Mouse (Mus musculus) kidney, embryonic 16.5 days (tissue): ENCODE data around the gene Isg20l2. TPM values are rescaled to one million over a fixed set of nuclear protein-coding genes. Genes with fewer than 3 reads are reported as not detected.

Experiments
- ATAC-seq: fragments of 200-750 bp; cut with Nextera tagmentation; 2 replicates; pipeline ENCODE4 v1.8.0; 2017; ENCODE audit warnings: moderate TSS enrichment; ENCODE audit not compliant: low FRiP score, low TSS enrichment
- H3K27ac ChIP-seq: fragments of 300-500 bp; sonication (generic); 2 replicates; pipeline ENCODE4 v1.5.1; 2014; ENCODE audit warnings: low read length
- H3K27me3 ChIP-seq: fragments of 300-500 bp; sonication (generic); 2 replicates; pipeline ENCODE4 v1.6.1; 2014; ENCODE audit warnings: low read length, control low read depth, mixed read lengths; ENCODE audit not compliant: insufficient read depth
- H3K36me3 ChIP-seq: fragments of 300-500 bp; sonication (generic); 2 replicates; pipeline ENCODE4 v1.6.1; 2014; ENCODE audit warnings: low read length, control low read depth, mixed read lengths; ENCODE audit not compliant: insufficient read depth
- H3K4me1 ChIP-seq: fragments of 300-500 bp; sonication (generic); 2 replicates; pipeline ENCODE4 v1.6.1; 2014; ENCODE audit warnings: low read length, control low read depth, mixed read lengths; ENCODE audit not compliant: insufficient read depth
- H3K4me2 ChIP-seq: fragments of 300-500 bp; sonication (generic); replicated peaks from 2 replicates; pipeline ENCODE4 v1.6.1; 2014; ENCODE audit warnings: low read depth, low read length
- H3K4me3 ChIP-seq: fragments of 300-500 bp; sonication (generic); 2 replicates; pipeline ENCODE4 v1.5.1; 2014; ENCODE audit warnings: mild to moderate bottlenecking, low read length
- H3K9ac ChIP-seq: fragments of 300-500 bp; sonication (generic); replicated peaks from 2 replicates; pipeline ENCODE4 v1.6.1; 2014; ENCODE audit warnings: low read length
- H3K9me3 ChIP-seq: fragments of 300-500 bp; sonication (generic); 2 replicates; pipeline ENCODE4 v1.6.1; 2016; ENCODE audit warnings: low read length, control low read depth
- WGBS: fragments of 180-500 bp; shearing (Covaris S2); extraction: QIAGEN DNeasy Blood & Tissue Kit; methylation state at CpG from one replicate; pipeline ENCODE4 v1.1.7; 2014; 5-methylcytosine and 5-hydroxymethylcytosine counted together
- polyA plus RNA-seq: library from polyadenylated mRNA; unstranded; fragments of >200 nt; fragmentation: Nextera tagmentation; extraction: Ambion mirVana; gene quantifications from 2 replicates; pipeline ENCODE4 v1.2.1, GENCODE M21; 2015

Isg20l2 gene
- polyA plus RNA-seq, 1 experiment from 2014 or later: 60.2 TPM

DNA sequence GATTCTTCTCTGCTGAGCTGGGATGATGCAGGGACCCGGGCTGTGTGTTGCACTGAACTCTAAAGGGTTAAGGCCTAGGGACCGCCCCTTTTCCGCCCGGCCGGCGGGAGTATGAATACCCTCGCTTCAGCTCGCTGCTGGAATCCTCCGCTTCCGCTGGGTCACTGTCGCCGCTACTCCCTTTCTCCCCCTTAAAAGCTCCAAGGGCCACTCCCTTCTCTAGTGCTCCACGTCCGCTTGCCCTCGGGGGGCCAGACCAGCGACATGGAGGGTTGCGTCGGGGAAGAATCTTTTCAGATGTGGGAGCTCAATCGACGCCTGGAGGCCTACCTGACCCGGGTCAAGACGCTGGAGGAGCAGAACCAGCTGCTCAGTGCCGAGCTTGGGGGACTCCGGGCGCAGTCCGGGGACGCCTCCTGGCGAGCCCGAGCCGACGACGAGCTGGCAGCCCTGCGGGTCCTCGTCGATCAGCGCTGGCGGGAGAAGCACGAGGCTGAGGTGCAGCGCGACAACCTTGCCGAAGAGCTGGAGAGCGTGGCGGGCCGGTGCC lies 40.9 kb downstream of the Isg20l2 start, which contains the start of gene Nes:
Nes (plus strand) TSS at position 140 of the 550 bp plus-strand sequence.
- Histone ChIP-seq H3K4me1 (peaks cover 45% of the 10 kb centered on the region), H3K27ac (peak within 1 kb of the TSS; percentile 85), H3K9me3 (no peaks in the 10 kb centered on the region), H3K4me3 (peak within 1 kb of the TSS; percentile 74), H3K36me3 (peaks cover 9% of the 10 kb centered on the region; the same call in 1 of the 2 replicates), H3K9ac (peak within 1 kb of the TSS; percentile 85), H3K4me2 (peak within 1 kb of the TSS; percentile 91), H3K27me3 (no peaks in the 10 kb centered on the region)
- ATAC-seq: peak; percentile 72
- under 1% methylated on average over 44 of the region's 44 CpGs for WGBS

DNA sequence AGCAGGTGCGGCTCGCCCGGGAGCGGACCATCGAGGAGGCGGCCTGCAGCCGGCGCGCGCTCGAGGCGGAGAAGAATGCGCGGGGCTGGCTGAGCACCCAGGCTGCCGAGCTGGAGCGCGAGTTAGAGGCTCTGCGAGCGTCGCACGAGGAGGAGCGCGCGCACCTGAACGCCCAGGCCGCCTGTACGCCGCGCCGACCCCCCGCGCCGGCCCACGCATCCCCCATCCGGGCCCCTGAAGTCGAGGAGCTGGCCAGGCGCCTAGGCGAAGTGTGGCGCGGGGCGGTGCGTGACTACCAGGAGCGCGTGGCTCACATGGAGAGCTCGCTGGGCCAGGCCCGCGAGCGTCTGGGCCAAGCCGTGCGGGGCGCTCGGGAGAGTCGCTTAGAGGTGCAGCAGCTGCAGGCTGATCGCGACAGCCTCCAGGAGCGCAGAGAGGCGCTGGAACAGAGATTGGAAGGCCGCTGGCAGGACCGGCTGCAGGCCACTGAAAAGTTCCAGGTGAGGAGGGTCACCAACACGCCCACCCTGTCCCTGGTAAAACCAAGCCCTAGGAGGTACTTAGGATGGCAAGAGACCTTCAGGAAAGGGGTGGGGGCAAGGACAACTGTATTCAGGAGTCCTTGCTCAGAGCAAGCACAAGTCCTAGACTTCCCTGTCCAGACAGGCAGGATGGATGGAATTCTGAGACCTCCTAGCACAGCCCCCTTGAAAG lies 41.5 kb downstream of the Isg20l2 start:
- WGBS: under 1% methylated on average over 59 of the region's 60 CpGs
- peaks cover 45% of the 10 kb centered on the region for H3K4me1 ChIP-seq
- H3K9ac ChIP-seq: peak overlapping the region; percentile 85
- peak; percentile 8; the same call in 1 of the 2 replicates for ATAC-seq
- peaks cover 9% of the 10 kb centered on the region for H3K36me3 ChIP-seq
- peak overlapping the region; percentile 74 for H3K4me3 ChIP-seq
- H3K27me3 ChIP-seq: no peaks in the 10 kb centered on the region
- no peaks in the 10 kb centered on the region for H3K9me3 ChIP-seq
- H3K4me2 ChIP-seq: peak overlapping the region; percentile 91
- H3K27ac ChIP-seq: peak overlapping the region; percentile 85

- Histone ChIP-seq H3K9ac (peak overlapping the region; percentile 85), H3K36me3 (peaks cover 14% of the 10 kb centered on the region), H3K4me2 (peak overlapping the region; percentile 91), H3K27ac (peak overlapping the region; percentile 85), H3K4me1 (peaks cover 45% of the 10 kb centered on the region), H3K27me3 (no peaks in the 10 kb centered on the region), H3K9me3 (no peaks in the 10 kb centered on the region), H3K4me3 (peak overlapping the region; percentile 74)
- WGBS: 6% methylated on average over 8 of the region's 8 CpGs
- peak; percentile 14; the same call in 1 of the 2 replicates for ATAC-seq
Measured at GRCm38 (mm10) chr3:87972203-87972664, 42.1 kb downstream of the Isg20l2 start.

DNA sequence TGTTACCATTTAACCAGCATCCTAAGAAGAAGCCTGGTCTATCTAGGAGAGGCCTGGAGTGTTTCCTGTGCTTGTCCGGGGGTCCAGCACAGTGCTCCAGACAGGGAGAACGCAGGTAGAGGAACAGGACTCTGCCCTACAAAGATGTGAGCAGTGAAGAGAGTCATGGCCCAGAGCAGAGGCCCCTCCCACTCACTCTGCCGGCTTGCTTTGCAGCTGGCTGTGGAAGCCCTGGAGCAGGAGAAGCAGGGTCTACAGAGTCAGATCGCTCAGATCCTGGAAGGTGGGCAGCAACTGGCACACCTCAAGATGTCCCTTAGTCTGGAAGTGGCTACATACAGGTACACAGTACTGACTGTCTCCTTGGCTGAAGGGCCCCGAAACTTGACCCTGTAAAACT lies 42.7 kb downstream of the Isg20l2 start:
- ATAC-seq: peak; percentile 39; the same call in 1 of the 2 replicates
- H3K4me2 ChIP-seq: peak overlapping the region; percentile 91
- peaks cover 18% of the 10 kb centered on the region for H3K36me3 ChIP-seq
- H3K9ac ChIP-seq: peak overlapping the region; percentile 85
- 17% methylated on average over 5 of the region's 5 CpGs for WGBS
- H3K4me3 ChIP-seq: peak overlapping the region; percentile 74
- H3K27ac ChIP-seq: peak overlapping the region; percentile 85
- H3K9me3 ChIP-seq: no peaks in the 10 kb centered on the region
- no peaks in the 10 kb centered on the region for H3K27me3 ChIP-seq
- H3K4me1 ChIP-seq: peaks cover 45% of the 10 kb centered on the region

GRCm38 (mm10) chr3:87973593-87974380 lies 43.7 kb downstream of the Isg20l2 start:
- Histone ChIP-seq H3K9ac (peak overlapping the region; percentile 85), H3K9me3 (no peaks in the 10 kb centered on the region), H3K27me3 (no peaks in the 10 kb centered on the region), H3K36me3 (peaks cover 19% of the 10 kb centered on the region), H3K4me1 (peaks cover 45% of the 10 kb centered on the region), H3K27ac (peak overlapping the region; percentile 30; the same call in 1 of the 2 replicates), H3K4me3 (peak overlapping the region; percentile 74), H3K4me2 (peak overlapping the region; percentile 91)
- 39% methylated on average over 14 of the region's 14 CpGs for WGBS
- ATAC-seq: no peak

DNA sequence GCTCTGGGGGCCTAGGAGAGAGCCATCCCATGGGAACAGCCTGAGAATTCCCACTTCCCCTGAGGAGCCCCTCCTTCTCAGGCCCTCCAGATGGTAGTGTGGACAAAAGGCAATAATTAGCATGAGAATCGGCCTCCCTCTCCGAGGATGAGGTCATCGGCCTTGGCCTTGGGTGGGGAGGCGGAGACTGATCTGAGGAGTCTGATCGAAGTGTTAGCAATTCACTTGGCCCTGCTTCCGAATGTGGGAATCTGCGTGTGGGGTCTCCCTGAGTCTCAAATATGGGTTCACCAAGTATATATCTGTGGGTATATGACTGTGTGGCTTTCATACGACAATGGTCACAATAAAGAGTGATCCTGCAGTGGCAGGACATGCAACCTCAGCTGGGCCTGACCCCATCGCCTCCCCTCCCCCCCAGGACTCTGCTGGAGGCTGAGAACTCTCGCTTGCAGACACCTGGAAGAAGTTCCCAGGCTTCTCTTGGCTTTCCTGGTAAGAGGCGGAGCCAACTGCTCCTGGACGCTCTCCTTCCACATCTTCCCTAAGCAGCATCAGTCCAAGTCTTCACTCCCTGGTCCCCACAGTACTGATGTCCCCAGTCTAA lies 44.4 kb downstream of the Isg20l2 start:
- Histone ChIP-seq H3K9ac (peak overlapping the region; percentile 85; the same call in 1 of the 2 replicates), H3K27ac (no peak overlapping the region; the same call in 1 of the 2 replicates), H3K4me3 (peak overlapping the region; percentile 74)

DNA sequence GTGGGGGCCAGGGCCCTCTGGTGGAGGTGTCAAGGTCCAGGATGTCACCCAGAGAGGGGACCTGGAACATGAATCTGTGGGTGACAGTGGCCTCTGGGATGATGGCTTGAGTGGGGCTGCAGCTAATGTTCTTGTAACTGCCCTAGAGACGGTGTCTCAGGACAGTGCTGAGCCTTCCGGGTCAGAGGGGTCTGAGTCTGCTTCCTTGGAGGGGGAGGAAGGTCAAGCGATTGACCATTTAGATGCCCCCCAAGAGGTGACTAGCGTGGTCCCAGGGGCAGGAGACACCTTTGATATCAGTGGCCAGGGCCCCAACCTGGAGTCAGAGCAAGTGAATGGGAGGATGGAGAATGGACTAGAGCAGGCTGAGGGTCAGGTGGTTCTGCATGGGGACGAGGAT lies 49.4 kb downstream of the Isg20l2 start:
- Histone ChIP-seq H3K4me2 (no peak overlapping the region), H3K9ac (no peak overlapping the region), H3K4me3 (no peak overlapping the region), H3K27me3 (no peaks in the 10 kb centered on the region), H3K4me1 (peaks cover 53% of the 10 kb centered on the region), H3K27ac (no peak overlapping the region), H3K36me3 (peaks cover 19% of the 10 kb centered on the region), H3K9me3 (no peaks in the 10 kb centered on the region)
- WGBS: 78% methylated on average over 5 of the region's 5 CpGs
- ATAC-seq: no peak

More for the DNA sequence above, 44.4 kb downstream of the Isg20l2 start:
- no peaks in the 10 kb centered on the region for H3K9me3 ChIP-seq
- peaks cover 19% of the 10 kb centered on the region for H3K36me3 ChIP-seq
- H3K4me2 ChIP-seq: peak overlapping the region; percentile 91
- no peaks in the 10 kb centered on the region for H3K27me3 ChIP-seq
- peaks cover 45% of the 10 kb centered on the region for H3K4me1 ChIP-seq
- WGBS: 41% methylated on average over 12 of the region's 12 CpGs
- no peak for ATAC-seq

DNA sequence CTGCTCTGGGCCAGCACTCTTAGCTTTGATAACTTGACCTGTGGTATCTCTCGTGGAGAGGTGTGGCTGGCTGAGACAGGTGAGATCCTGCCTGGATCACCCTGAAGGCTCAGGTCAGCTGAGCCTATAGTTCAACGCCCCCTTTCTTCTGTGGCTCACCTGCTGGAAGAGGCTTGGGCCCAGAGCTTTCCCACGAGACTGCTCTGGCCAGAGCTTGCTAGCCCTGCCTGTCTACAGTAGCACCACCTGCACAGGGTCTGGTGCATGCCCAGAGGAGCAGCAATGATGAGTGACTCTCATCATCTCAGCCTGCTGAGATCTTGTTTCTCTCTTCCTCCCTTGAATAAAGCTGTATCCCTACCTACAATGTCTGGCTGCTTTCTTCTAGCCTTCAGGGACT lies 50.0 kb downstream of the Isg20l2 start:
- Histone ChIP-seq H3K27ac (peak overlapping the region; percentile 57; the same call in 1 of the 2 replicates), H3K27me3 (no peaks in the 10 kb centered on the region), H3K4me2 (peak overlapping the region; percentile 7; the same call in 1 of the 2 replicates), H3K9me3 (no peaks in the 10 kb centered on the region), H3K9ac (peak overlapping the region; percentile 39; the same call in 1 of the 2 replicates), H3K4me1 (peaks cover 51% of the 10 kb centered on the region), H3K4me3 (no peak overlapping the region), H3K36me3 (peaks cover 16% of the 10 kb centered on the region)
- 38% methylated on average over 3 of the region's 3 CpGs for WGBS
- ATAC-seq: no peak

GRCm38 (mm10) chr3:87980728-87981127 lies 50.6 kb downstream of the Isg20l2 start:
- peak; percentile 4; the same call in 1 of the 2 replicates for ATAC-seq
- H3K9me3 ChIP-seq: no peaks in the 10 kb centered on the region
- WGBS: 53% methylated on average over 5 of the region's 5 CpGs
- no peak overlapping the region for H3K4me3 ChIP-seq
- no peaks in the 10 kb centered on the region for H3K27me3 ChIP-seq
- H3K9ac ChIP-seq: peak overlapping the region; percentile 39; the same call in 1 of the 2 replicates
- H3K4me1 ChIP-seq: peaks cover 57% of the 10 kb centered on the region
- 0 out of 2 replicates have a peak overlapping the region, but pooled peaks have one; percentile 7 for H3K4me2 ChIP-seq
- peaks cover 11% of the 10 kb centered on the region; the same call in 1 of the 2 replicates for H3K36me3 ChIP-seq
- peak overlapping the region; percentile 57 for H3K27ac ChIP-seq
